Mouse (Mus musculus) adipocyte (in vitro differentiated cells): ENCODE measurements around the gene Igf1.

ENCODE experiments used
- DNase-seq: peaks from one replicate; pipeline ENCODE4 v3.0.0-alpha.2; 2016; ENCODE audit warnings: low spot score

The Igf1 gene

GRCm38 (mm10) chr10:87897331-87897730, 39.3 kb downstream of the Igf1 start:
- DNase-seq = no peak

- DNase-seq = no peak
Observed at GRCm38 (mm10) chr10:87898826-87899225, 40.8 kb downstream of the Igf1 start.

- peak; percentile 89 for DNase-seq
Observed at GRCm38 (mm10) chr10:87901916-87902315, 43.9 kb downstream of the Igf1 start.

DNA sequence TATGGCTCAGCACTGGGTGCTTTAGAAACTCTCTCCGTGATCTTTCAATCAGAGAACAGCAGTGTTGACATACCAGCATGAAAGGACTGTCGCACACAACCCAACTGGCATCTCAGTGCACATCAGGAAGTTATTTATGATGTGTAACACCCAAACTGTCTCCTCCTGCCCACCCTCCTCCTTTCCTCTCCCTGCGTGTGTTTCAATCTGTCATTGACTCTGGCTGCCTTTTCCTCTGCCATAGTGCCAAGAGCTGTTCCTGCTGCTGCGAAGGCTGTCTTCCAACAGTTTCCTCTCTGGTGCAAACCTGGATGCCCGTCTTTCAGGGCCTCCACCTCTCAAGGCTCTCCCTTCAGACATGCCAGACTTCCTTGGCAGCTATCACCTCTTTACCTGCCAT, 46.3 kb downstream of the Igf1 start:
- DNase-seq = no peak

DNA sequence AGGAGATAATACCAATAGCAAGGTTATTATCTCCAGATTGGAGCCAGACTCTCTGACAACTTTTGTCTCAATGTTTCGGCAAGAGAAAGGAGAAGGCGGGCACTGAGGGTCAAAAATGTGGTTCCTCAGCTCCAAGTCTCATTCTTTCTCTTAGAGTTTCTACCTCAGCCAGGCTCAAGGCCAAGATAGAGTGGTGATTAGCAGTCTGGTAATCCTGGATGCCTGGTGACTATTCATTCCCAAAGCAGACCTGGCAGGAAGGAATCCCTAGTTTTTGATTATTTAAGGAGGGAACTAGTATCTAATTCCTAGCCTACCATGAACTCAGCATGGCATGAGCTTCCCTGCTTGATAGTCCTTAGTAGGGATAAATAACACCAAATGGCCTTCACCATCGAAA, 47.0 kb downstream of the Igf1 start:
- DNase-seq = no peak

GRCm38 (mm10) chr10:87906121-87906520, 48.1 kb downstream of the Igf1 start:
- DNase-seq = peak; percentile 34

GRCm38 (mm10) chr10:87906757-87907307, 48.8 kb downstream of the Igf1 start:
- no peak for DNase-seq

DNA sequence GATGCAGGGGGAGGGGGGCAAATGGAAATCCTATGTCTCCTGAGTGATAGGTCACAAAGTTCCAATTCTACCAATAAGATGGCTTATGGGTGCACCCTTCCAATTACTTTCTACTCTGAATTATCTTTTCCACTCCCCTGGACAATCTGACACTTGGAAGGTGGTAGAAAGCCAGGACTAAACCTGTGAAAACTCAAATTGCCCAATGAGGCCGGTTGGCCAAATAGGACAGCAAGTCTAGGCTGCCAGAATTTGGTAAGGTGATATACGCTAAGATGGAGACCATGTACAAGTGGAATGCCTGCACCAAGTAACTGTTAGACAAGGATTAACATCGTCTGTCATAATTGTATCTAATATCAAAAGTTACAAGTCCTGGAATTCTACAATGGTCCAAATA, 55.8 kb downstream of the Igf1 start:
- no peak for DNase-seq

GRCm38 (mm10) chr10:87914932-87915331, 56.9 kb downstream of the Igf1 start:
- DNase-seq = no peak

GRCm38 (mm10) chr10:87915782-87916181, 57.7 kb downstream of the Igf1 start:
- DNase-seq = no peak

DNA sequence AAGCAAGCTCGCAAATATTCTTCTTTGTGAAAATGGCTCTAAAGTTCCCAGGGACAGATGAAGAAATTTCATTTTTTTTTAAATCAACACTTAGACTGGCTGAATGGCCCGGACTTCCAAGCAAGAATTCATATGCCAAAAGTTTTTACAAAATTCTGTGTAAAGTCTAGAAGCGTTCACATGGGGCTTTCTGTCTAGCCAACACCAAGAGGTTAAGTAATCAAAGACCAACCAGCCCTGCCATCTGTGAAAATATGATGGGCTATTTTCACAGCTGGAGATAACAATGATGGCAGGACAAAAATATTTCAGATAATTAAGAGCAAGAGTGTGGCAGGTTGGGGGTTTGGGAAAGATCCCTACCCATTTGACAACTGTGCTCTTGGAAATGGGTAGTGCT, 64.2 kb downstream of the Igf1 start:
- DNase-seq = peak; percentile 16

GRCm38 (mm10) chr10:87926564-87926963, 68.5 kb downstream of the Igf1 start:
- DNase-seq = no peak

- peak; percentile 87 for DNase-seq
Observed at GRCm38 (mm10) chr10:87927131-87927609, 69.1 kb downstream of the Igf1 start.

GRCm38 (mm10) chr10:87948192-87948591, 90.1 kb downstream of the Igf1 start:
- DNase-seq = no peak

DNA sequence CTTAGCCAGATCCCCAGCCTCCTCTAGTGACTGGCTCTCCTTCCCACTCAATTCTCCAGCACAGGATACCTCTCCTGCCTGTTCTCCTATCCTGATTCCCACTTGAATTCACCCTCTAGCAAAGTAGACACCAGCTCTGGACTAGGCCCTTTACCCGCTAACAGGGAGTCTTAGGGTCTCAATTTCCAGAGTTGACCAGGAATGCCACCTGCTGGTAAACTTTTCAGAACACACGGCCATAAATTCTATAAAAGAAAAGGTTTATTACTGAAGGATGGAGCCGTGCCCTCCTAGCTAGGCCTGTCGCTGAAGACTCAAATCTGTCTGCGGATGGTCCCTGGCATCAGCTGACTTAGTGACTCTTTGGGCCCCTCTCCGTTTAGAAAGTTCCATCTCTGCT, 113.5 kb downstream of the Igf1 start:
- peak; percentile 49 for DNase-seq

GRCm38 (mm10) chr10:87973911-87974631, 116.0 kb downstream of the Igf1 start:
- peak; percentile 55 for DNase-seq

GRCm38 (mm10) chr10:87985375-87985774, 127.3 kb downstream of the Igf1 start:
- no peak for DNase-seq

GRCm38 (mm10) chr10:87986201-87986600, 128.1 kb downstream of the Igf1 start:
- no peak for DNase-seq
